Mouse (Mus musculus) embryo, embryonic 10.5 days (tissue): ENCODE measurements around the gene Tcf12.

Experiments
- DNase-seq: peaks from one replicate; pipeline ENCODE4 v3.0.0-alpha.2; 2015; ENCODE audit warnings: low spot score

Tcf12 gene

GRCm38 (mm10) chr9:71803281-71803680 is 308.4 kb downstream of the Tcf12 start:
- no peak for DNase-seq

GRCm38 (mm10) chr9:71799598-71799997 is 312.1 kb downstream of the Tcf12 start:
- no peak for DNase-seq

- no peak for DNase-seq
Observed at GRCm38 (mm10) chr9:71798176-71798575, 313.5 kb downstream of the Tcf12 start.
